Mouse (Mus musculus) small intestine, adult 2 months (tissue): ENCODE data around the gene Hcar2.

Experiments used
- CTCF ChIP-seq: fragments of 200-500 bp; IDR thresholded peaks from 2 replicates; pipeline ENCODE4 v1.5.1; 2012; ENCODE audit warnings: low read depth, mild to moderate bottlenecking, control low read depth, inconsistent platforms, low read length, moderate library complexity, mixed read lengths; ENCODE audit not compliant: insufficient replicate concordance, insufficient read length; ENCODE audit errors: extremely low read depth
- POLR2A ChIP-seq: fragments of 200-500 bp; IDR thresholded peaks from 2 replicates; pipeline ENCODE4 v1.6.1; 2012; ENCODE audit warnings: low read depth, mild to moderate bottlenecking, control low read depth, inconsistent platforms, low read length, moderate library complexity

DNA sequence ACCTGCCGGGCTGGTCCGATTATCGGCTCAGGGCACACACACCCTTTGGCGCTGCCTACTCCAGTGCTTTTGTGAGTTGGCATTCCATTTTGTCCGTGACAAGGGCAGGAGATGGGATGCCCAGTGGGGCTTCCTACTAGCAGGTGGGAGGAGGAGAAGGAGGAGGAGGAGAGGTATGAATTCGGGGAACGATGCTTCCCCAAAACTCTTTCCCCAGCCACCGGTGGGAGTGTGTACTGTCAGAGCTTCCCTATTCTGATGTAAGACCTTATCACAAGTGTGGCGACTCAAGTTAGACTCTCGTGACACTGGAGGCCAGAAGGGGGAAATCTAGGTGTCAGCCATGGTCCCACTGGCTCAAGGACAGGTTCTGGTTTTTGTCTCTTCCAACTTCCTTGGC lies 19.0 kb upstream of the Hcar2 start:
- TF ChIP-seq CTCF (no peak), POLR2A (no peak)
